Mouse (Mus musculus) thymus, postnatal 10 days (tissue): Measurements from ENCODE around the gene AY074887.

Source experiments
- DNase-seq, 2 experiments: peaks; one replicate each; pipeline ENCODE4 v3.0.0; 2021; ENCODE audit warnings: low spot score in 2 of 2

Gene AY074887

DNA sequence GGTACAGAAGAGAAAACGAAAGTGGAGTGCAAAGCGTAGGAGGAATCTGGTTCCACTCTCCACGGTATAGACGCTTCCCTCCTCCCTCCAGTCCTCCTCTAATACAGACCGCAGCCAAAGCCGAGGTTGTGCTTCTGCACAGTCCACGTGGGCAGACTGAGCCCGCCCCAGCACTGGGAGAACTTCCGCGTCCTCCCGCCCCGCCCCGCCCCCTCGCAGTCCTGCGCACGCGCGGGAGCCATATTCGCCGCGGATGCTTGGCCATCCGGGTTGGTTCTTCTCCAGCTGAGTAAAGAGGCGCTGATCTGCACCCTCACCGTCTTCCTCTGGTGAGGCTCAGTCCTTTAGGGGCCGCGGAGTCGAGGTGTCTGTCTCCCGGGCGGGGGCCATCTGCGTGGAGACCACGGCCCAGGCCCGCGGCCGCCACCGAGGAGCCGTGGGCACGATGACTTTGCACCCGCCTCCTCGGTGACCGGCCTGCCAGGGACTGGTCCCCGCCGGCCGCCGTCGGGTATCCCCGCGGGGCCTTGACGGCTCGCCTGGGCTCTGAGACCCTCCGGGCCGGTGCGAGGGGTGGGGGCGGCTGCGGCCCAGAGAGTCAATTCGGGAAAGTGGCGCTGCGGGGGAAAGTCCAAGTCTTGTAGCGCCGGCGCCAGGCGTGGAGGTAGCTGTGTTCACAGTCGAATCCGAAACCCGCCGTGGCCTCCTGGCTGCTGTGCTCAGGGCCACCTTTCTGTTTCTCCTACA lies at the start of gene AY074887, which contains the start of gene Psma4:
Gene AY074887, minus strand, starts transcription at position 424 of the 747 bp plus-strand sequence.
Gene Psma4, plus strand, starts transcription at position 216 of the 747 bp plus-strand sequence.
- peak; percentile 80 to 93 for DNase-seq

DNA sequence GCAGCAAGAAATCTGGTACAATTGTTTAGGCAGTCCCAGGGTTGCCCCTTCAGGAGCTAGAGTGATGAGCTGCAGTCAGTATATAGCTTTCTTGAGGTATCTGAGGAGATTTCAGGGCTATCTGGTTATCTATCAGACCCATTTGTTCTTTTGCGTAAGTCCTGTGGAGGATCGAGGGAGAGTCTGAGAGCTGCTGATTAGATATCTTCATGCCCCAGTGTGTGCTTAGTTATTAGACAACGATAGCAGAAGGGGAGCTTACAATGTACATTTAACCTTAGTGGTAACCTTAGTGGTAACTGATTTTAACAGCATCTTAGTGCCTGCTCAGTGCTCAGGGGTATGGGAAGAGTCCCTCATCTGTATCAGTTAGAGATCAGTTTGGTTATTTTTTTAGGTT lies 44.8 kb upstream of the AY074887 start:
- DNase-seq, result no peak

GRCm38 (mm10) chr9:54994381-54994780 lies 43.6 kb upstream of the AY074887 start:
- DNase-seq, result no peak

- DNase-seq, result no peak
These were observed 39.6 kb upstream of the AY074887 start for GRCm38 (mm10) chr9:54990362-54990761.

- DNase-seq, result no peak
These were observed 31.6 kb upstream of the AY074887 start for GRCm38 (mm10) chr9:54982401-54982800.

- DNase-seq, result peak in 1 of 2 experiments; percentile 25
These were observed 30.7 kb upstream of the AY074887 start for GRCm38 (mm10) chr9:54981291-54982191.

GRCm38 (mm10) chr9:54980674-54981073 lies 29.9 kb upstream of the AY074887 start, which contains the start of gene Chrna5:
Chrna5 (plus strand) TSS chr9:54980880.
- DNase-seq, result no peak

DNA sequence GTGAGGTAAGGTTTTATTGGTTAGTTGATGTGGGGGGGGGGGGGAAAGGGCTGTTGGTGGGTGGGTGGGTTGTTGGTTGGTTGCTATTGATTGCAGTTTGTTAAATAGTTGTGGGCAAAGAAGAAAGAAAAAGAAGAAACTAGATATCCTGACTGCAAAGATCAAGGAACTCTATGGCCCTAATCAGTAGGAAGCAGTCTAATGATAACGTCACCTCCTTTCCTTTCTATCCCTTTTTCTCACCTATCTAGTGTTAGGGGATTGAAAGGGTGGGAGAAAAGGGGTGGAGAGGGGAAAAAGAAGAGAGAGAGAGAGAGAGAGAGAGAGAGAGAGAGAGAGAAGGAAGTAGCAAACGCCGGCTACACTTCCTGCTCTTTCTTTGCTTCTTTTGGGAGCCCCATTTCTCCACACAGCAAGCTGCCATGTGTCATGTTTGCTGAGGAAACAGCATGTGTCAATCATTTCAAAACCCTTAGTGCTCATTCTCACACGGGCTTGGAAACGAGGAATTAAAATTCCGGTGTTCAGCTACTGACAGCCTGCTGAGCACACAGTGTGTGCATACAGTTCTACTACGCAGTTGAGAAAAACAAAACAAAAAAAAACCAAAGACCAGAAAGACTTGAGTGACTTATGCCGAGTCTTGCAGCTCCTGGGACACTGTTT lies 19.3 kb upstream of the AY074887 start:
- no peak for DNase-seq

- DNase-seq, result no peak
These were observed 12.9 kb upstream of the AY074887 start for GRCm38 (mm10) chr9:54963669-54964068.

GRCm38 (mm10) chr9:54961059-54961458 lies 10.3 kb upstream of the AY074887 start:
- DNase-seq, result no peak

GRCm38 (mm10) chr9:54950162-54950561 lies 636 bp downstream of the AY074887 start:
- DNase-seq, result peak in 1 of 2 experiments; percentile 5

GRCm38 (mm10) chr9:54949465-54949864 lies 1.3 kb downstream of the AY074887 start:
- DNase-seq, result no peak

- no peak for DNase-seq
These were observed 4.5 kb downstream of the AY074887 start for GRCm38 (mm10) chr9:54946256-54946655.

DNA sequence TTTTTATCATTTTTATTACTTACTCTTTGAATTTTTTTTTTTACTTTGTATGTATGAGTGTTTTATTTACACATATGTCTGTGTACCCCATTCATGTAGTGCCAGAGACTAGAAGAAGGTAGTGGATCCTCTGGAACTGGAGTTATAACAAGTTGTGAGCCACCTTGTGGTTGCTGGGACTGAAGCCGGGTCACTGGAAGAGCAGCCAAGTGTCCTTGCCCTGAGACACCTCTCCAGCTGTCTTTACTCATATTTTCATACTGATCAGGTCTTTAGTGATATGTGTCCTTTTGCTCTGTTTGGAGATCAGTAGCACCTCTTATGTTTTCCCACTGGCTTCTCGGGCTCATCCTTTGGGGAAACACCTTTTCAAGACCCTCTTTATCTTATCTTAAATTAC lies 6.3 kb downstream of the AY074887 start:
- DNase-seq, result no peak

GRCm38 (mm10) chr9:54942071-54942470 lies 8.7 kb downstream of the AY074887 start:
- DNase-seq, result no peak

DNA sequence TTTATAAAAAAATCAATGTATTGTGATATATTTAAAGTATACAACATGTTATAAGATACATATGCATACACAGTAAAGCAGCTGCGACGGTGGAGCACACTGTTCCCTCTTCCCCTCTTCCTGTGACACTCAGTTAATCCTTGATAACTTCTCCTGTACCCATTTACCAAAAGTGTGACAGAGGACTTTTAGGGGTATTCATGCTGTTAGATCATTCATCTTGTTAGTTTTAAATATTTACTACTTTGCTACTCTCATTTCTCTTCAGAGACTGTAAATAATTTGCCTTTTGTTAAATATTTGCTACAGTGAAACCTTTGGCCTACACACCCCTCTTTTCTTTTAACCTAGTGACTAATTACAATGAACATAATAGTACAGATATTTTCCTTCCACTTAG lies 18.4 kb downstream of the AY074887 start:
- no peak for DNase-seq

- no peak for DNase-seq
These were observed 19.0 kb downstream of the AY074887 start for GRCm38 (mm10) chr9:54931765-54932164.

DNA sequence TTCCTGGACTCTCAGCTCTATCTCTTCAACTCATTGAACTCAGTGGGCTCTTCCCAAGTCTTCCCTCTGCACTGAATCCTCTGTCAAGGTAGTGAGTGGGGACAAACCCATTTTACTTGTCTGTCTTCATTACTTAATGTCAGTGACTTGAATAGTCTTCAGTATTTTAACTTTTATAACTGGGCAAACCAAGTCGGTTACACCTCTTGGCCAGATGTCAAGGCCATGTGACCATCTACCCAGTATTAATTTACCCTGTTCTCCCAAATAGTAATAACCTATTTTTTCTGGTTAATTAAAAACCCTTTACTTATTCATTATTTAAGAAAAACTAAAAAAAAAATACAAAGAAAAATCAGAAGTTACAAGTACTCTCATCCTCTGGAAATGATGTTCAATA lies 20.1 kb downstream of the AY074887 start:
- DNase-seq, result no peak

- DNase-seq, result no peak
These were observed 30.9 kb downstream of the AY074887 start for GRCm38 (mm10) chr9:54919946-54920345.

DNA sequence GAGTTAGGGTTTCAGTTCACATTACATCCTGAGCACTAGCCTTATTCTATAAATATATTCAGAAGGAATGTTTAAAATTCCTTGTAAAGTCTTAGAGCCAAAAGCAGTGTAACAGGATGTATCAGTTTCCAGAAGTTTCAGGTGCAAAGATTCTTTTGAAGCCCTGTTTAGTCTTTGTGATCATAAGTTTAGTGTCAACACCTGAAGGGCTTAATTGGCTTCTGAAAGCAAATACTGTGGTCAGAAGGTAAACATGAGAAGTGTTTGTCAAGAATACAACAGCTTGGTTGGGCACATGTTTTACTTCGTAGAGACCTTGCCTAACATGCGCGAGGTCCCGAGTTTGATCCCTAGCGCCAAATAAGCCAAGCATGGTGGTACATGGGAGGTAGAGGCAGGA lies 32.0 kb downstream of the AY074887 start:
- no peak for DNase-seq

DNA sequence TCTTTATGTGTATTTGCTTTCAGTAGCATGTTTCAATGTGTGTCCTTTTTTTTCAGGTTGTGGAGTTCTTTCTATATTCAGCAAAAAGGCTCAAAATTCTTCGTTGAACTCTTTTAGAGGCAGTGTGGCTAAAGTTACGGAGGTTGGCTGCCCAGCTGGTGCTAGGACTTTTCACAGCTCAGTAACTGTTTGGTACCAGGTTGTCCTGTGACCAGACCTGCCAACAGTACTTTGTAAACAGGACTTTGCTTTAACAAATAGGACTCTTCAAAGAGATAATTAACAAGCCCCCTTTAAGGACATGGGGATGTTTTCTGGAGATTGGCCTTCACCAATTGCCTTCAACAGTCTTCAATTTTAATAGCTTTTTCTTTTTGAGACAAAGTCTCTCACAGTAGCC lies 32.6 kb downstream of the AY074887 start:
- DNase-seq, result no peak
